Mouse (Mus musculus) heart, postnatal 36 days (tissue): ENCODE data around the gene Golga7b. TPM values are rescaled to one million over a fixed set of nuclear protein-coding genes. Genes with fewer than 3 reads are reported as not detected.

ENCODE experiments used
- DNase-seq, 2 experiments: peaks; one replicate each; pipeline ENCODE4 v3.0.0; 2021 to 2022
- intact Hi-C: fragments of 180-260 bp; cut with DNase I; formaldehyde crosslinking; loops from one replicate; pipeline ENCODE4 v1.15.1; 2025
- total RNA-seq, 2 experiments: library from RNA; stranded (reverse); gene quantifications; 2 replicates each; pipeline ENCODE4 v1.2.3; 2021

Golga7b gene
- total RNA-seq, 2 experiments from 2014 or later, result 0.49 to 0.97 TPM

DNA sequence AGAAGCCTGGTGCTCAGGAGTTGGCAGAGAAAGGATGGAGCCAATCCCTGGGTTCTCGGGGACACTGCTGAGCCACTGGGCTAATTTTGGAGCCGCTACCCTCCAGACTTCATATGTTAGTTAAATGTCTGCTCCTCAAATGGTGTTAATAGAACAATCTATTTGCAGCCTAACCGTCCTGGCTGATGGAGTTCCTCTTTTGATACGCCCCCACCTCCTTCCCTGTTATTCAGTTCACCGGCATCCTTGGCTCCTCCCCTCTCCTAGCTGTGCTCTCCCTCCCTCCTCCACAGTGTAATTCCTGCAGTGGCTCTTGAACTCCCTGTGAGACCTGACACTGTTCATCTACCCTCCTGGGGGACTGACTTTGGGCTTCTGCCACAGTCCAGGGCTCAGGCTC, 748 bp upstream of the Golga7b start:
- no peak for DNase-seq
- intact Hi-C loops, result no loop called here

DNA sequence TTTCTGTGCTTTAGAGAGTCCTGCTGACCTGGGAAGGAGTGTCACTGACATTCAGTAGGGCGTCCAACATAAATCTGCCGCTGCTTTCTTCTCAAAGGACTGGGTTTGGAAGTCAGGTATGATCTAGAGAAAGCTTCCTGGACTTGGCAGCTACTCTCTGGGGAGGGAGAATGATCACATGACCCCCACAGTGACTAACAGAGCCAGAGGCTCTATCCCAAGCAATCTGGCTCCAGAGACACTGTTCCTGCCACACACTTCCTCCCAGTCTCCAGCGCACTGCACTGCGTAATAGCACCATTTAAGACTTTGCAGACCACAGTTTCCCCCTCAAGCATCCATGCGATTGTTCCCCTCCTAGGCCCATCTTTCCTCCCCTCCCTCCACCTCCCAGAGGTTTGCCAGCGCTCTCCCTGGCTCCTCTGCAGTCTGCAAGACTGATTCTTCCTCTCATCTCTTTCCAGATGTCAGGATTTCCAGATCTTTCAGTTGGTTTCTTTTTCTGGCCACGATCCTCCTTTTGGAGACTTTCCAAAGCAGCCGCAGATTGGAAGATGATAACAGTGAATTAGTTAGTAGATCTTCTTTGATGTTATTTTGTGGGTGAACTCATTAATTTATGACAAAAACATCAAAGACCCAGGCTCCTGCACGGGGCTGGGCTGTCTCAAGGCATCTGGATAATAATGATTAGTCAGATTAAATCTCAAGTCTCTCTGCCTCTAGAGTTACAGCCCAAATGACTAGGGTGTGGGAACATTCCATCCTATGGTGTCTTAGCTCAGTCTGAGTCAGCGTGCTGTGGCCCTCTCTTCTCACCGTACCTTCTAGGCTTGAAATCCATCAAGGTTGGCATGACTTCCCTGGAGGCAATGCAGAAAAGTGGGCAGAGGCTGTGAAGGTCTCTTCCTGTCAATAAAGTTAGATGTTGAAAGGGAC, 2.9 kb downstream of the Golga7b start:
- intact Hi-C loops, result no loop called here
- DNase-seq, result no peak

DNA sequence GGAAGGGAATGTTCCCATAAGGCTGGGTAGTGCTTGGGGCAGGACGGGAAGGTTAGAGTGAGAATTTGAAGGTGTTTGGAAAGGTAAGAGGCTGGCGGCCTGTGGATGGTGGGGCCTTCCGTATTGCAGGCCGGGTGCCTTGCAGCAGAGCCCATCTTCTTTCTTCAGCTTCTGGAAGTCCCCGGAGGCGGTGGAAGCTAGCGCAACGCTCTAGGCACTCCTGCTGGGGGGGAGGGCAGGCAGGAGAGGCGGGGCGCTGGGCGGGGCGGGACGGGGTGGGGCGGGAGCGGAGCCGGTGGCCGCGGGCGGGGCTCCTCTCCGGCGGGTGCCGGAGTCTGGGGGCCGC, 8.0 kb downstream of the Golga7b start:
- DNase-seq, result no peak
- intact Hi-C loops, result no loop called here

DNA sequence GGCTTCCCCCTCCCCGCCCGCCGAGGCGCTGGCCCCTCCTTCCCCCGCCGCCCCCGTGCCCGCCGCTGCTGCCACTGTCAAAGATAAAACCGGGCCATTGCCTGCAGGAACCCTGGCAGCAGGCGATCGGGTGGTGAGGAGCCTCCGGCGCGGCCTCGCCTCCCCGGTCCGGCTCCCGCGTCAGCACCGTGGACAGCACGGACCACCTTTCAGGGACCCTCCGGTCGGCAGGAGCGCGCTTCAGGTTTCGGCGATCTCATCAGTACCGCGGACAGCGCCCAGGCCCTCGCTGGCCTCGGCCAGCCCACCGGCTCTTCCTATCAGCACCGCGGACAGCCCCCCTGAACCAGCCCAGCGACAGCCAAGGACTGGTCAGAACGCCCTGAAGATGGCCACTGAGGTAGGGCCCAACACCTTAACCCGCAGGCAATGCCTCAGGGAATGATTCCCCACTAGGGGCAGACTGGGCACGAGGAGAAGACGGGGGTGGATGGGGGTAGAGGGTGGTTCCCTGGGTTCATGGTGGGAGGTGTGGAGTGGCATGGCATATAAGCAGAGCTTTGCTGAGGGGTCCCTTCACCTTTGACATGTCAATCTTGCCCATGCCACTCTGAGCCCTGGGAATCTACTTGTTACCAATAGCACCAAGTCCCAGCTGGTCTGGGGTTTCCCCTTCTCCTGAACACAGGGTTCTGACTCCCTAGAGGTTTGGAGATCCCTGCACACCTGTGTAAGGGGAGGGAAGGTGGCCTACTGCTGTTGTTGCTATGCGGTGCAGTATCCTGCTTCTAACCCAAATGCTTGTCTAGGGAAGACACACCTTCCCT, 8.6 kb downstream of the Golga7b start:
- intact Hi-C loops, result no loop called here
- peak; percentile 53 to 66 for DNase-seq

DNA sequence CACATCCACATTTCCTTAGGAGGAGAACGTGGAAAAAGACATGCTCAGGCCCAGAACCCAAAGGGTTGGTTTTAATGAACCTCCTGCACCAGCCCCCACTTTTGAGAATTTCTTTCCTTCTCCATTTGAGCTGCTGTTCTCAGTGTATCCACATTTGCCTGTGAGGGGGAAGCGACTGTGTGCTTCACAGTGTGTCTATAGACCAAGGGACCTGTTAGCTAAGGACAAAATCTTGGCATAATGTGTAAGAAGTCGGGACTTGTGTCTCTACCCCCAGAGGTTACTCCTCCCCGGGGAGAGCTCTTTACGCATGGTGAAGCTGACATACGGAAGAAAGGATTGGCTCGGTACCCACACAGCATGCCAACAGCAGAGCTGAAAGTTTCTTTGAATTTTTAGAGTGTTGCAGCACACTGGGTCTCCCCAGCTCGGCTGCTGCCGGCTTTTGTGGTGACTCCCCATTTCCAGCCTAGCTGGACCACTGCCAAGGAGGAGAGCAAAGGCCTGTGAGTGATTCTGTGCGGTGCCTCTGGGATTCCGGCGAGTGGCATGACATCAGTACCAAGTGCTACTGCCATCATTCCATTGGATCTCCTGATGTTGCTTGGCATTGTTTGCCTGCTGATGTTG, 9.4 kb downstream of the Golga7b start:
- no peak for DNase-seq
- intact Hi-C loops, result no loop called here

DNA sequence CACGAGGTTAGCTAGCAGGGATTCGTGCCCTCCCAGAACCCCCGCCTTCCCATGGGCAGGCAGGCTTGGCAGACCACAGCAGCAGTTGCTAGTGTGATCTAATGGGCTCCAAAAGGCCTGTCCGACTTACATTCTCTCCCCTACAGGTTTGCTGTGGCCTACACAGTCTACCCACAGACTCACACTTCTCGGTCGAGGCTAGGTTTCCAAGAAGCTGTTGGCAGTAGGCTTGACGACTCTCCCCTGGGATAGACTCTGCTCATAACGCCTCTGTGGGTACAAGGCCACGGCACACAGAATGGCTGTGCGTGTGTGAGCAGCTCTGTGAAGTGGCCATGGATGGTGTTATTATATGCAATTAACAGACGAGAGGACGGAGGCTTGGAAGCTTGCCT, 9.9 kb downstream of the Golga7b start:
- DNase-seq, result no peak
- intact Hi-C loops, result no loop called here

DNA sequence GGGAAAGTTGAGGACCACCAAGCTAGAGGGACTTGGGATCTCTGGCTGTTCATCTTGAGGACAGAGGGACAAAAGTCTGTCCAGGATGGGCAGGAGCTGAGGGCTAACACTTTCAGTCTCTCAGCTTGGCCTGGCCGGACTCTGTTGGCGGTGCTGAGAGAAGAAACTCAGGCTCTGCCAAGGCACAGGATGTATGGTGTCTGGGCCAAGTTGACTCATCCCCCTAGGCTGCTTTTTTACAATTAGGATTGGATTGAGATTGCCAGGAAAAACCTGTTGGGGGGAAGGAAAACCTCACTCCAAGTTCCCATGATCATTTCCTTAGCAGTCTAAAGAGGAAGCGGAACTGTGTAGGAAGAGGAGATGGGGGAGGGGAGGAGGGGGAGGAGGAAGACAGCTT, 10.7 kb downstream of the Golga7b start:
- intact Hi-C loops, result no loop called here
- DNase-seq, result no peak

DNA sequence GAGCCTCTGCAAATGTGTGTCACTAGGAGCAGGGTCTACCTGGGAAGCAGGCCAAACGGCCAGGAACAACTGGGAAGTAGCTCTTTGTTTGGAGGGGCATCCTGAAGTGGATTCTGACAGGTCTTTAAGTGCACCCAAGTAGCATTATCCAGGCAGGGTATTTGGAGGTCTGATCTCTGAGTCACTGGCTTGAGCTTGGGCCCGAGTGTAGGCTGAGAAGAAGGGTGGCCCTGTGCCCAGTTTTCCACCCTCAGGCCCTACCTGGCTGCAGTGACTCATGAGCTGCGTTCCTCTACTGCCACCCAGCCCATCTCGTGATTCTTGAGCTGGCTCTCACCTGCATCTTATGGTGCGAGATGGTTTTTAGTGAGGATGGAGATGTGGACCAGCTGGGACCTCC, 11.2 kb downstream of the Golga7b start:
- DNase-seq, result no peak
- intact Hi-C loops, result no loop called here

DNA sequence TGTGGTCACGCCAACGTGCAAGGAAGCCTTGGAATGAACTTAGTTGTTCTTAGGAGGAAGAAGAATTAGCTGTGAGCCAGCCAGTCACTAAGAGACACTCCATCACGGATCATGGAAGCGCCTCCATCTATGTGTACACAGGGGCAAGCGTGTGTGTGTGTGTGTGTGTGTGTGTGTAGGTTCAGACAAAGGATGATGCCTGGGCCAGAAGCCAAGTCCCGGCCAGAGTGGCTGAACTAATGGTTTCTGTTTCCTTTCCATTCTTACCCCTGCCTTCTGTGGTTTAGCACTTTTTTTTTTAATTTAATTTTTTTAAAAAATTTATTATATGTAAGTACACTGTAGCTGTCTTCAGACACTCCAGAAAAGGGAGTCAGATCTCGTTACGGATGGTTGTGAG, 13.1 kb downstream of the Golga7b start:
- DNase-seq, result no peak
- intact Hi-C loops, result no loop called here

DNA sequence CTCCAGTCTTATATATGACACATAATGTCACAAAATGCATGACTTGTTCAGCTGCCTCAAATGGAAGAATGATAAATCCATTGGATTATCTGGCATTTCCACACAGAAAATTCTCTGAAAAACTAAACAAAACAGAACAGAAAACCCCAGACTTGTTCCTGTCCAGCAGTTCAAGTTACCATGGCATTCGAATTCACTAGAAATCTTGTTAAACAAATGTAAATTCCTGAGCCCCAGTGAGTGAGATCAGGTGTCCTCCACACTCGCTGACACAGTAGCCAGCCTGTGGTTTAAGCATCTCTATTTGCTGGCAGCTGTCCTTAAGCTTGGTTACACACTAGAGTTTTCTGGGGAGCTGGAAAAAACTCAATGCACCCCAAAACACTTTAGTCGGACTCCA, 16.1 kb downstream of the Golga7b start:
- intact Hi-C loops, result no loop called here
- no peak for DNase-seq

DNA sequence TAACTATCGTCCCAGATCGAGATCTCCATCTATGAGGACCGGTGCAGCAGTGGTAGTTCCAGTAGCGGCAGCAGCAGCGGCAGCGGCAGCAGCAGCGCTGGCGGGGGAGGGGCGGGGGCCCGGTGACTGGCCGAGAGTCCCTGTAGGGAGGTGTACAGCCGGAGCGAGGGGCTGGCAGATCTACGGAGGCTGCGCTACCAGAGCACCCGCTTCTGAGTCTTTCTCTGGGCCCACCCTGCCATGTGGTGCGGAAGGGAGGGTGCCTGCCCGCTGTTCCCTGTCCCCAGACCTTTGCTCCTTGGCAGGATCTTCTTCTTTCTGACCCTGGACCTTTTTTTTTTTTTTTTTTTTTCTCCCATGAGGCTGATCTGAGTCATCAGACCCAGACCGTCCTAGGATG, 21.0 kb downstream of the Golga7b start:
- intact Hi-C loops, result no loop called here

DNA sequence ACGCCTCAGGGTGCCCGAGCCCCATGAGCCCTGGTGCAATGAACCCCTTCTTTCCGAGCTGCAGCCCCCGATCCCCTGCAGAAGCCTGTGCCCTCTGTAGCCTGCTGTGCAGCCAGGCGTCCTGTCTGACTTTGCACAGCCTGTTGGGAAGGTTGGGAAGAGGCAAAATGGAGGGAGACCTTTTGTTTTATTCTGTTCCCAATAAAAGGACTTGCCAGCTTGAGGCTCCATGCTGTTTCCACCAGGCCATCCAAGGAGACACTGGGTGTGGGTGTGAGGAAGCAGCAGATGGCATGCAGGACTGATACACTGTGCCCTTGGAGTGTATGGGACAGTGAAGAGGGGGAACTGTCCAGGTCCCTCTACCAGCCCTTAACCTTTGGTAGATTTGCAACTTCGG, 22.7 kb downstream of the Golga7b start:
- DNase-seq, result no peak
- intact Hi-C loops, result loop anchor here (5.0 kb wide), 1 partner anchor 33 kb away; no protein-coding TSS in a partner anchor

More for the DNA sequence above, 21.0 kb downstream of the Golga7b start:
- peak in 1 of 2 experiments; percentile 13 for DNase-seq

DNA sequence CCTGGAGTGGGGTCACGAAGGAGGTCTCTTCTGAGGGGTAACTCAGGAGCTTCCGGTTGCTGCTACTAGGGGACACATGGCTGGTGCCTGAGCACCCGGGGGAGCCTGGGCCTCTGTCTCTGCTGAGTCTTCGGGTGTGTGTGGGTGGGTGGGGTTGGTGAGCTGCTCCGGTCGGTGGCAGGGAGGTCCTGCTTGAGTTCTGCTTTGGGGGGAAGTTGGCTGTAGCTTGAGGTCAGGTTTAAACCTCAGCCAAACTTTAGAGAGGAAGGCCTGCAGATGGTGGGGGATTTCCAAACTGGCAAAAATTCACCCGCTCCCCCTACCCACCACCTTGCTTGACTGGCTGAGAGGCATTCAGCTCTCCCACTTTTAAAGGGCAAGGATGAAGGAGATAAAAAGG, 23.8 kb downstream of the Golga7b start:
- no peak for DNase-seq
- intact Hi-C loops, result loop anchor here (5.0 kb wide), 1 partner anchor 34 kb away; no protein-coding TSS in a partner anchor

DNA sequence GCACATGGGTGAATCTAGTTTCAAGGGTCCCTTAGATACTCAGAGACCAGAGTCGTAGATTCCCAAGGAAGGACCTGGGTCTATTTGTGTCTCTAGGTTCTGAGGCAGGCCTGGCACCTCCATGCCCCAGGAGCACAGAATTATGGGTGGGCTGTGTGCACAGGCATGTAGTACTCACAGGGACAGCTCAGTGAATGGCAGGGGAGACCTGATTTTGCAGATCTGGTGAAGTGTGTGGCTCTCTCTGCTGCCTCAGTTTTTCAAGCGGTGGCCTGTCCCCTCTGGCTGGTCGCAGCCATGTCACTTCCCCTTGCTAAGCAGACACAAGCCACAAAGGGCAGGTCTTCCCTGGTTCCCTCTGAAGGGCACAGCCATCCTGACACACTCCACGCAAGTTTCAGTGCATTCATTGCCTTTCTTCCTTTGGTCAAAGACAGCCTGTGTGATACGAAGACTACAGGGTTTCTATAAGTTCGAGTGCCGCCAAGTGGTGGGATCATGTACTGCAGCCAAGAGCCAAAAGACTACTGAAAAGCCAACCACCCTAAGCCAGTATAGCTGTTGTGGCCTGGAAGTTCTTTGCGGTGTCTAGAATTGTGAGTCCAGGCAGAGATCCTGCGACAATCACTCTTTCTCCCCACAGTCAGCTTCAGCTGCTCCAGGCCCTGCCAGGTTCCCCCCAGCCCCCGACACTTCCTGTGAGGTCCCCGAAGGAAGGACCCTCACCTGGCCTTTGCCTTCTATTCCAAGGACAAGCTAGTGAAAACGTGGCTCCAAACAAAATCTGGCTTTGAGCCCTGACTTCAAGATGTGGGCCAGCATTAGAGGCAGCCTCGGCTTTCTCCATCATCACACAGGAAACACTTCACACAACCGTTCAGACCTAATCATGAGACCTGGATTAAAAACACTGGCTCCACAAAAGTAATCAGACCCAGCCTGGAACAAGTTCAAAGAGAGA, 24.9 kb downstream of the Golga7b start:
- intact Hi-C loops, result loop anchor here (1.0 to 5.0 kb wide), 3 partner anchors 35 to 82 kb away; no protein-coding TSS in a partner anchor
- DNase-seq, result peak; percentile 72 to 86

DNA sequence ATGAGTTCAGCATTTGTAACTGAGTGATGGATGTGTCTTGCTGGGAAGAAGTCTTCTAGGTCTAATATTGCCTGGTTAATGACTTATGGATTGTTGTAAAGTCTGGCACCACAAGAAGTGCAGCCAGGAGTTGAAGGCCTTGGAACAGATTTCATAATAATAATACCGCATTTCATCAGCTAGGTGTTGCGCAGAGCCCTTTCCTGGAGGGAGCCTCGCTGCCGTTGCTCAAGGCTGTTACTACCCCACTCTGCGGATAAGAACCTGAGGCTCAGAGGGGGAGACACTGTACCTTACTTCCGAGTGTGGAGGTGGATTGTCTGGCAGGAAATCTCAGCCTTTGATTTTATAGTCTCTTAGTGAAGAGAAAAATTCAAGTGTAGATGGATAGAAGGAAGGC, 29.9 kb downstream of the Golga7b start:
- intact Hi-C loops, result no loop called here

DNA sequence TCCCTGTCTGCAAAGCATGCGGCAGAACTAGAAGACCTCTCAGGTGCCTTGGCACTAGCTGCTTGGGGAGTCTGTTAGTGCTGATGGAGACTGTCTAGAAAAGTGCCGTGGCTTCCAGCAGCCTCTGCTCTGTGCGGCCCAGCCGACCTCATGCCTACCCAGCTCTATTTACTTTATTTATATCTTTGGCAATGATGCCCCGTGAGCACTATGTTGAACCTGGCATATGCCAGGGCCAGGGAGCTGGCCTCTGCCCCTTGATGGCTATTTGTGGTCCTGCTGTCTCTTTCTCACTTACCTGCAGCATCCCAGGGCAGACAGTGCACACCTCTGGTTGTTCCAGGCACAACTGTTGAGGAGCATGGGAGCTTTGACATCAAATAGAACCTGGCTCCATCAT, 31.1 kb downstream of the Golga7b start:
- intact Hi-C loops, result no loop called here
- DNase-seq, result no peak

More for the DNA sequence above, 29.9 kb downstream of the Golga7b start:
- DNase-seq, result no peak

DNA sequence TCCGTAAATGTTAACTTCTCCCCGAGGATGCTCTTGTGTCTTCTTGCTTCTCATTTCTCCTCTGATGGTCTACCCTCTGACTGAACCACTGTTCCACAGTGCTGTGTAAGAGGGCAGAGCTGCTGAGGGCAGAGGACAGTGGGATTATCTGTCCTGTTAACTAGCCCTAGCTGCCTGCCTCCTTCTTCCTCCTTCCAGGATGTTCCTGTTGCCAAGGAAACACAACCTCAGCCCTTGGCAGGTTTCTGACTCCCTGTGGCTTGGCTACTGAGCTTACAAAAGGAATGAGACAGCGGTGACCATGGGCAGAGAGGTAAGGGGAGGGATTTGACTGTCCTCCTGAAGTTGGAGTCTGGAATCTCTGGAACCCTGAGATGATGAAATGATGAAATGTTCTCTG, 32.2 kb downstream of the Golga7b start:
- intact Hi-C loops, result no loop called here
- no peak for DNase-seq

DNA sequence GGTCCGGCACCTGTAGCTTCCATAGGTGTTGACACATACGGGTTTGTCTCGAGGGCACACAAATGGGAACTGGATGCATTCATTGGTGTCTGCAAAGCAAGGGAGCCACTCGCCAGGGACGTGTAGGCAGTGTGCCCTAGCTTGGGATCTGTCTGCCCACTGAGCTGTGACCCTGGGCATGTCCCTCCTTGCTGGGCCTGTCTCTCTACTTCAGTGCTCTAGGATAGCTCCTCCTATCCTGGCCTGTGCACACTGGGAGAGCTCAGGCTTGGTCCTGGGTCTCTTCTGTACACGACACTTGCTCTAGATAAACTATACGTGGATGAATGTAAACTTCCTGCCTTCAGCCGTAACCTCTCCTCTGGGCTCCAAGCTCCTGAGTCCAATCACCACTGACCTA, 36.8 kb downstream of the Golga7b start:
- intact Hi-C loops, result no loop called here

DNA sequence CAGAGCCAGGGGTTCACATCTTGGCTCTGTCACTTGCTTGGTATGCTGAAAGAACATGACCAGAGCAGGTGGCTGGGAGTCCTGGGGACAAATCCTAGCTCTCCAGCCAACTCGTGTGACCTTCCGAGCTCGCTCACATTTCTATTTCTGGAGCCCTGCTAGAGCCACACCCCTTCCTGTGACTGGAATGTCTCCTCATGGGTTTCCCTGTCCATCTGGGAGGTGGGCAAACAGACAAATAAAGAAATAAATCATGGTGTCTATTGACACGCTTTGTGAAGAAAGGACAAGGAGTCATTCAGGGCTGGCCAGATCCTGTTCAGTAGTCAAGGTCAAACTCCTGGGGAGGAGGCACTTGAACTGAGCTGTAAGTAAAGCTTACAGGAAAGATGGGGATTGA, 41.0 kb downstream of the Golga7b start:
- no peak for DNase-seq
- intact Hi-C loops, result no loop called here

More for the DNA sequence above, 36.8 kb downstream of the Golga7b start:
- DNase-seq, result no peak
